ENCODE assay signal across 17 mouse cellular contexts in the genomic region with DNA sequence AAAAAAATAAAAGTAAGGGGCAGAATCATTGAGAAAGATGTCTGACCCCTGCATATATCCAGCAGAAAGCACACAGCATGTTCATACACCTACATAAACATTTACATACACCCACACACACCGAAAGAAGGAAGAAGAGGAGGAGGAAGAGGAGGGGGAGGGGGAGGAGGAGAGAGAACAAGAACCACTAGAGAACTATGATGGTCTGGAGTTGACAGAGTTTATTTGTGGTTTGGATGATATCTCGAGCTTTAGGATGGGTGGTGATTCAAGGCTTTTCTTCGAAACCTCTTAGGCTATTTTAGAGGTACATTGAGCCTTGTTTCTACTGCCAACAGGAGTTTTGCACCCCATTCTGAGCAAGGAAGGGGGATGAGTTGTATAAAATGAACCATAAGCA.
"Had no signal": no experiment of that assay in that cellular context is flagged by ENCODE, and none has a peak within 500 bp of the region (broad histone marks: within the 10 kb centered on the region; RNA-seq: fewer than 3 reads in every experiment).

No protein-coding gene starts in this region.

- ATAC-seq: intestine, embryonic 16.5 days; liver, embryonic 12.5 days; midbrain, embryonic 15.5 days had no signal

- H3K27ac ChIP-seq: limb, embryonic 15.5 days; liver, embryonic 12.5 days; macrophage; midbrain, embryonic 15.5 days; neural tube, embryonic 13.5 days; stomach, postnatal 0 days had no signal

- H3K4me3 ChIP-seq: limb, embryonic 15.5 days; liver, embryonic 12.5 days; megakaryocyte, embryonic 14.5 days; midbrain, embryonic 15.5 days; neural tube, embryonic 13.5 days had no signal

- H3K9me3 ChIP-seq: limb, embryonic 15.5 days; liver, embryonic 12.5 days; megakaryocyte, embryonic 14.5 days; midbrain, embryonic 15.5 days; neural tube, embryonic 13.5 days had no signal

- DNase-seq: kidney, adult 8-10 months; kidney, postnatal 25 days; layer of hippocampus, adult 9-11 months; layer of hippocampus, postnatal 36 days; lung, embryonic 14.5 days; lung, postnatal 10 days; right cerebral cortex, adult 18-20 months; right cerebral cortex, postnatal 25 days had no signal

- H3K4me2 ChIP-seq: limb, embryonic 15.5 days; liver, embryonic 12.5 days; lung, embryonic 14.5 days; midbrain, embryonic 11.5 days; midbrain, embryonic 15.5 days; neural tube, embryonic 13.5 days had no signal

- H3K36me3 ChIP-seq: limb, embryonic 15.5 days; liver, embryonic 12.5 days; midbrain, embryonic 15.5 days; neural tube, embryonic 13.5 days had no signal

- H3K27me3 ChIP-seq: limb, embryonic 15.5 days; liver, embryonic 12.5 days; megakaryocyte, embryonic 14.5 days; midbrain, embryonic 15.5 days; neural tube, embryonic 13.5 days had no signal

- H3K4me1 ChIP-seq: limb, embryonic 15.5 days; liver, embryonic 12.5 days; megakaryocyte, embryonic 14.5 days; midbrain, embryonic 15.5 days; neural tube, embryonic 13.5 days had no signal

- H3K9ac ChIP-seq: limb, embryonic 15.5 days; liver, embryonic 12.5 days; lung, embryonic 14.5 days; midbrain, embryonic 15.5 days; neural tube, embryonic 13.5 days had no signal
